ENCODE assay signal across 21 mouse cellular contexts in genomic region chr4:135839293-135840011, GRCm38 (mm10). TPM values are rescaled to one million over a fixed set of nuclear protein-coding genes. Genes with fewer than 3 reads are reported as not detected.
A peak's percentile ranks its signal among the peaks of the same experiment; 100 is the strongest.
DNase-seq lines count a peak whose midpoint lies in the region; ATAC-seq and TF ChIP-seq lines count a peak whose summit lies in the region.
"Had no signal": no experiment of that assay in that cellular context is flagged by ENCODE, and none has a peak within 500 bp of the region (broad histone marks: within the 10 kb centered on the region; RNA-seq: fewer than 3 reads in every experiment).

No protein-coding gene starts in this region.

- no peaks in the 10 kb centered on the region for H3K27me3 ChIP-seq in heart, adult 2 months (ENCODE audit: control insufficient read depth, insufficient read depth, low read length)
- no peaks in the 10 kb centered on the region for H3K27me3 ChIP-seq in heart, embryonic 16.5 days (ENCODE audit: control insufficient read depth, insufficient read depth, low read length)
- H3K27me3 ChIP-seq in liver, embryonic 11.5 days (replicated peaks; ENCODE audit: control insufficient read depth, insufficient read depth, low read length): no peaks in the 10 kb centered on the region
- H3K27me3 ChIP-seq: embryonic facial prominence, embryonic 15.5 days; liver, embryonic 13.5 days; neural tube, embryonic 15.5 days had no signal

- intact Hi-C loops in heart, adult 2 months (cut with DNase I): loop anchor here (5.0 kb wide), 2 partner anchors 33 to 37 kb away; partner anchors contain the start of gene Pnrc2

- peak; percentile 92 for DNase-seq in heart, adult 11 months
- DNase-seq in heart, adult 8-10 months (ENCODE audit: low spot score): no peak
- DNase-seq in brain, adult 2 months (ENCODE audit: low read depth, low spot score): peak; percentile 40
- DNase-seq in heart, adult 2 months: peak; percentile 37 to 52
- no peak for DNase-seq in right cerebral cortex, postnatal 25 days
- no peak for DNase-seq in liver, embryonic 11.5 days (ENCODE audit: low spot score)
- DNase-seq: adrenal gland, postnatal 36 days; cerebellum, adult 9-11 months; kidney, adult 9 months; left cerebral cortex, postnatal 4 days; liver, embryonic 13.5 days; midbrain, embryonic 14.5 days; retina, postnatal 1 day; spleen, adult 18-20 months had no signal

- no peaks in the 10 kb centered on the region for H3K36me3 ChIP-seq in heart, adult 2 months (ENCODE audit: control insufficient read depth, insufficient read depth, low read length)
- no peaks in the 10 kb centered on the region for H3K36me3 ChIP-seq in heart, embryonic 16.5 days (ENCODE audit: control insufficient read depth, insufficient read depth)
- H3K36me3 ChIP-seq in liver, embryonic 11.5 days (ENCODE audit: control insufficient read depth, insufficient read depth, low read length): no peaks in the 10 kb centered on the region
- H3K36me3 ChIP-seq: embryonic facial prominence, embryonic 15.5 days; forebrain, embryonic 10.5 days; hindbrain, embryonic 10.5 days; liver, embryonic 13.5 days; neural tube, embryonic 15.5 days had no signal

- H3K27ac ChIP-seq in heart, adult 2 months: peak overlapping the region; percentile 92
- peak overlapping the region; percentile 97 for H3K27ac ChIP-seq in heart, embryonic 16.5 days (ENCODE audit: low read length)
- no peak overlapping the region for H3K27ac ChIP-seq in liver, embryonic 11.5 days (ENCODE audit: low read depth, low read length)
- H3K27ac ChIP-seq: embryonic facial prominence, embryonic 15.5 days; forebrain, embryonic 10.5 days; hindbrain, embryonic 10.5 days; liver, embryonic 13.5 days; neural tube, embryonic 15.5 days had no signal

- peak; percentile 72 for ATAC-seq in heart, embryonic 16.5 days (replicated peaks; ENCODE audit: extremely low read depth, insufficient read depth, low FRiP score)
- no peak for ATAC-seq in liver, embryonic 11.5 days (replicated peaks; ENCODE audit: low FRiP score)

- WGBS in heart, adult 2 months: 57% methylated on average over 21 of the region's 21 CpGs
- 47% methylated on average over 21 of the region's 21 CpGs for WGBS in heart, embryonic 16.5 days
- 80% methylated on average over 21 of the region's 21 CpGs for WGBS in liver, embryonic 11.5 days

- TF ChIP-seq CTCF in heart, adult 2 months (IDR thresholded peaks at IDR 0.05): no peak

- 0 out of 2 replicates have a peak, but pooled peaks cover 2% of the 10 kb centered on the region for H3K9me3 ChIP-seq in heart, embryonic 16.5 days (replicated peaks; ENCODE audit: control insufficient read depth, low read length)
- no peaks in the 10 kb centered on the region for H3K9me3 ChIP-seq in liver, embryonic 11.5 days (ENCODE audit: control insufficient read depth, low read length)
- H3K9me3 ChIP-seq: embryonic facial prominence, embryonic 15.5 days; forebrain, embryonic 10.5 days; hindbrain, embryonic 10.5 days; neural tube, embryonic 15.5 days had no signal

- H3K4me1 ChIP-seq in heart, adult 2 months (ENCODE audit: control insufficient read depth, insufficient read depth, low read length): peaks cover 3% of the 10 kb centered on the region; the same call in 1 of the 2 replicates
- H3K4me1 ChIP-seq in heart, embryonic 16.5 days (ENCODE audit: control insufficient read depth, insufficient read depth, low read length): peaks cover 15% of the 10 kb centered on the region; the same call in 1 of the 2 replicates
- H3K4me1 ChIP-seq in liver, embryonic 11.5 days (replicated peaks; ENCODE audit: control insufficient read depth, insufficient read depth, low read length): no peaks in the 10 kb centered on the region; the same call in 1 of the 2 replicates
- H3K4me1 ChIP-seq: embryonic facial prominence, embryonic 15.5 days; forebrain, embryonic 10.5 days; hindbrain, embryonic 10.5 days; neural tube, embryonic 15.5 days had no signal

- peak overlapping the region; percentile 55 for H3K9ac ChIP-seq in heart, adult 2 months (ENCODE audit: low read depth, low read length)
- H3K9ac ChIP-seq in heart, embryonic 16.5 days (ENCODE audit: low read length): peak overlapping the region; percentile 53
- no peak overlapping the region for H3K9ac ChIP-seq in liver, embryonic 11.5 days (ENCODE audit: low read depth, low read length)
- H3K9ac ChIP-seq: embryonic facial prominence, embryonic 15.5 days; liver, embryonic 13.5 days; neural tube, embryonic 15.5 days had no signal

- H3K4me2 ChIP-seq in heart, embryonic 16.5 days (ENCODE audit: low read depth, low read length): peak overlapping the region; percentile 44
- no peak overlapping the region for H3K4me2 ChIP-seq in liver, embryonic 11.5 days
- H3K4me2 ChIP-seq: embryonic facial prominence, embryonic 15.5 days; liver, embryonic 13.5 days; neural tube, embryonic 15.5 days had no signal

- 0 out of 2 replicates have a peak, but pooled peaks have one; percentile 27 for TF ChIP-seq EP300 in heart, adult 2 months (IDR thresholded peaks at IDR 0.05; ENCODE audit: insufficient read depth, low read depth, low read length)

- H3K79me2 ChIP-seq in heart, adult 2 months (replicated peaks; ENCODE audit: control insufficient read depth, insufficient read depth, low read length): no peaks in the 10 kb centered on the region

- no peak for TF ChIP-seq POLR2A in heart, adult 2 months (IDR thresholded peaks at IDR 0.05; ENCODE audit: insufficient read depth, low read depth, low read length)

- H3K4me3 ChIP-seq in heart, adult 2 months: no peak overlapping the region
- H3K4me3 ChIP-seq in heart, embryonic 16.5 days (ENCODE audit: low read length): no peak overlapping the region
- H3K4me3 ChIP-seq in liver, embryonic 11.5 days (ENCODE audit: low read depth, low read length): no peak overlapping the region
- H3K4me3 ChIP-seq: embryonic facial prominence, embryonic 15.5 days; forebrain, embryonic 10.5 days; hindbrain, embryonic 10.5 days; liver, embryonic 13.5 days; myocyte; neural tube, embryonic 15.5 days had no signal

RNA-seq across cellular contexts. Expression of gene Srsf10, which starts 16.1 kb away (rescaled TPM):
- total RNA-seq in heart, adult 8-10 months (2022): 10 to 100 TPM; 33.2 to 42.3 (median 37.9) TPM
- total RNA-seq in heart, adult 2 months (2021): 10 to 100 TPM; 45.3 to 49.1 TPM
- polyA plus RNA-seq in heart, adult 2 months (2012; rRNA removed): 28.8 and 37.7 TPM in 2 replicates
- 128 and 147 TPM in 2 replicates for polyA plus RNA-seq in heart, embryonic 16.5 days (2015; fragmentation: Nextera tagmentation; extraction: Ambion mirVana)
- polyA plus RNA-seq in liver, embryonic 11.5 days (2014; fragmentation: Nextera tagmentation; extraction: Ambion mirVana): 233 and 249 TPM in 2 replicates

RNA-seq across cellular contexts. Expression of gene Pnrc2, which starts 34.2 kb away (rescaled TPM):
- 10 to 100 TPM; 51.2 to 75.7 (median 66.5) TPM for total RNA-seq in heart, adult 8-10 months (2022)
- total RNA-seq in heart, adult 2 months (2021): 10 to 100 TPM; 58.8 to 81.2 TPM
- polyA plus RNA-seq in heart, adult 2 months (2012; rRNA removed): 14.9 and 35.4 TPM in 2 replicates
- 133 and 149 TPM in 2 replicates for polyA plus RNA-seq in heart, embryonic 16.5 days (2015; fragmentation: Nextera tagmentation; extraction: Ambion mirVana)
- 133 and 147 TPM in 2 replicates for polyA plus RNA-seq in liver, embryonic 11.5 days (2014; fragmentation: Nextera tagmentation; extraction: Ambion mirVana)

RNA-seq across cellular contexts. Expression of gene Cnr2, which starts 55.7 kb away (rescaled TPM):
- total RNA-seq in heart, adult 8-10 months (2022): under 1 TPM; 0.22 to 0.57 (median 0.36) TPM
- total RNA-seq in heart, adult 2 months (2021): under 1 TPM; 0.23 to 0.59 TPM
- 0.64 and 0.88 TPM in 2 replicates for polyA plus RNA-seq in heart, adult 2 months (2012; rRNA removed)
- polyA plus RNA-seq in heart, embryonic 16.5 days (2015; fragmentation: Nextera tagmentation; extraction: Ambion mirVana): 0.71 and 0.80 TPM in 2 replicates
- polyA plus RNA-seq in liver, embryonic 11.5 days (2014; fragmentation: Nextera tagmentation; extraction: Ambion mirVana): 6.3 and 7.1 TPM in 2 replicates
- total RNA-seq: left cerebral cortex, adult 18-20 months had no signal
- polyA plus RNA-seq: myocyte had no signal

Comparison
In these comparisons a context has a peak if more than half of its experiments do, and no peak if none do; other contexts are left out.
1. DNase-seq: peak in heart, adult 11 months (single experiment), brain, adult 2 months (single experiment) and heart, adult 2 months (2 of 2); none in heart, adult 8-10 months (single experiment), right cerebral cortex, postnatal 25 days (single experiment) and liver, embryonic 11.5 days (single experiment).